Mouse (Mus musculus) liver, embryonic 14.5 days (tissue): ENCODE results near the gene Slc9a5. TPM values are rescaled to one million over a fixed set of nuclear protein-coding genes. Genes with fewer than 3 reads are reported as not detected.

ENCODE experiments used
- ATAC-seq: fragments of 200-750 bp; cut with Nextera tagmentation; 2 replicates; pipeline ENCODE4 v1.8.0; 2017; ENCODE audit warnings: moderate number of reproducible peaks, mild to moderate bottlenecking, moderate library complexity; ENCODE audit not compliant: insufficient read depth
- DNase-seq, 3 experiments: peaks; one replicate each; pipeline ENCODE4 v3.0.0-alpha.2; 2012 to 2013; ENCODE audit warnings: low read depth in 3 of 3, low spot score in 3 of 3
- H3K27ac ChIP-seq: fragments of 300-500 bp; sonication (generic); 2 replicates; pipeline ENCODE4 v1.5.1; 2014; ENCODE audit warnings: moderate library complexity, mild to moderate bottlenecking, control low read depth, inconsistent platforms
- H3K27me3 ChIP-seq: fragments of 300-500 bp; sonication (generic); 2 replicates; pipeline ENCODE4 v1.6.1; 2014; ENCODE audit warnings: mild to moderate bottlenecking, low read length, moderate library complexity; ENCODE audit not compliant: control insufficient read depth, insufficient read depth
- H3K36me3 ChIP-seq: fragments of 300-500 bp; sonication (generic); replicated peaks from 2 replicates; pipeline ENCODE4 v1.6.1; 2014; ENCODE audit warnings: low read depth; ENCODE audit not compliant: control insufficient read depth, insufficient read depth
- H3K4me1 ChIP-seq, 2 experiments: fragments of 200-500 bp in 1 of 2; fragments of 300-500 bp in 1 of 2; sonication (generic) in 1 of 2; replicated peaks; 2 replicates each; pipeline ENCODE4 v1.6.1; 2012 to 2014; ENCODE audit warnings: antibody characterized with exemption in 1 of 2, inconsistent platforms in 1 of 2, low read length in 1 of 2; ENCODE audit not compliant: control insufficient read depth in 2 of 2, insufficient read depth in 2 of 2
- H3K4me2 ChIP-seq: fragments of 300-500 bp; sonication (generic); 2 replicates; pipeline ENCODE4 v1.6.1; 2014; ENCODE audit warnings: low read depth, mild to moderate bottlenecking, control low read depth, moderate library complexity
- H3K4me3 ChIP-seq, 2 experiments: fragments of 200-500 bp in 1 of 2; fragments of 300-500 bp in 1 of 2; sonication (generic) in 1 of 2; 2 replicates each; pipeline ENCODE4 v1.5.1; 2012 to 2014; ENCODE audit warnings: low read depth in 2 of 2, low read length in 2 of 2, mild to moderate bottlenecking in 2 of 2, control low read depth in 1 of 2, inconsistent platforms in 1 of 2, moderate library complexity in 1 of 2; ENCODE audit not compliant: insufficient read depth in 1 of 2
- H3K9ac ChIP-seq: fragments of 300-500 bp; sonication (generic); replicated peaks from 2 replicates; pipeline ENCODE4 v1.6.1; 2014; ENCODE audit warnings: mild to moderate bottlenecking, control low read depth, moderate library complexity
- H3K9me3 ChIP-seq: fragments of 300-500 bp; sonication (generic); 2 replicates; pipeline ENCODE4 v1.6.1; 2016; ENCODE audit warnings: low read length, mixed read lengths; ENCODE audit not compliant: control insufficient read depth
- CTCF ChIP-seq: IDR thresholded peaks from 2 replicates; pipeline ENCODE4 v1.5.1; 2016; ENCODE audit warnings: antibody characterized with exemption, low read depth, control low read depth
- EP300 ChIP-seq: IDR thresholded peaks from 2 replicates; pipeline ENCODE4 v1.6.1; 2016; ENCODE audit warnings: antibody characterized with exemption, low read depth
- WGBS: fragments of 180-500 bp; shearing (Covaris S2); extraction: QIAGEN DNeasy Blood & Tissue Kit; methylation state at CpG from one replicate; pipeline ENCODE4 v1.1.7; 2014; ENCODE audit not compliant: insufficient replicate concordance; 5-methylcytosine and 5-hydroxymethylcytosine counted together
- polyA plus RNA-seq, 2 experiments: library from polyadenylated mRNA; depleted of rRNA in 1 of 2; stranded (reverse) in 1 of 2; unstranded in 1 of 2; fragments of >200 nt; fragmentation: Nextera tagmentation in 1 of 2; extraction: Ambion mirVana in 1 of 2; gene quantifications; 2 replicates each; pipeline versions ENCODE4 v1.2.1 to v1.2.3; 2012 to 2014

Gene Slc9a5
- polyA plus RNA-seq, 2 experiments: 0.08 to 0.87 TPM

DNA sequence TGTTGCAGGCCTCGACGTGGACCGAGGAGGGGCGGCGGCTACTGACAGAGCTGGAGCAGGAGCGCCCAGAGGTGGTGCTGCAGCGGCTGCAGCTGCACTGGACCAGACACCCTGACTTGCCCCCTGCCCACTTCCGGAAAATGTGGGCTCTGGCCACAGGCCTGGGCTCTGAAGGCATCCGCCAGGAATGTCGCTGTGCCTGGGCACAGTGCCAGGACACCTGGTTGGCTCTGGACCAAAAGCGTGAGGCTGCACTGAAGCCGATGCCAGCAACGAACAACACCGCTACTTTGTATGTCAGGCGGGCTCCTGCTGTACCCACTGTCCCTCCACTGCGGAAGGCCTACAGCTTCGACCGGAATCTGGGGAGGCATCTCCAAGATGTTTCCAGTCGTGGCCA is 30.0 kb downstream of the Slc9a5 start:
- ATAC-seq (no peak), DNase-seq (no peak)
- no peak overlapping the region for H3K4me2 ChIP-seq
- H3K4me3 ChIP-seq: no peak overlapping the region
- 65% methylated on average over 19 of the region's 19 CpGs for WGBS
- H3K9me3 ChIP-seq: no peaks in the 10 kb centered on the region
- no peaks in the 10 kb centered on the region for H3K4me1 ChIP-seq
- no peak overlapping the region for H3K27ac ChIP-seq
- TF ChIP-seq EP300 (no peak), CTCF (no peak)
- no peaks in the 10 kb centered on the region for H3K36me3 ChIP-seq
- H3K27me3 ChIP-seq: no peaks in the 10 kb centered on the region
- no peak overlapping the region for H3K9ac ChIP-seq

DNA sequence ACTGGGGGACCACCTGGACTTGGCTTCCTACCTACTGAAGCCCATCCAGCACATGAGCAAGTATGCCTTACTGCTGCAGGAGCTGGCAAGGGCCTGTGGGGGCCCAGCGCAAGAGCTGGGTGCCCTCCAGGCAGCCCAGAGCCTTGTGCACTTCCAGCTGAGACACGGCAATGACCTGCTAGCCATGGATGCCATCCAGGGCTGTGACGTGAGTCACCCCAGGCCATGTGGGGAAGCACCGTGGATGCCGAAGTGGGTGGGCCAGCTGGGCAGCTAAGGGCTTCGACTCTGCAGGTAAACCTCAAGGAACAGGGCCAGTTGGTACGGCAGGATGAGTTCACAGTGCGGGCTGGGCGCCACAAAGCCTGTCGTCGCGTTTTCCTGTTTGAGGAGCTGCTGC is 31.7 kb downstream of the Slc9a5 start:
- H3K4me3 ChIP-seq: no peak overlapping the region
- TF ChIP-seq CTCF: no peak
- no peak for TF ChIP-seq EP300
- H3K4me2 ChIP-seq: no peak overlapping the region
- no peaks in the 10 kb centered on the region for H3K4me1 ChIP-seq
- no peaks in the 10 kb centered on the region for H3K9me3 ChIP-seq
- ATAC-seq: no peak
- no peak overlapping the region for H3K9ac ChIP-seq
- no peak for DNase-seq
- WGBS: 75% methylated on average over 12 of the region's 12 CpGs
- no peaks in the 10 kb centered on the region for H3K27me3 ChIP-seq
- H3K27ac ChIP-seq: no peak overlapping the region
- no peaks in the 10 kb centered on the region for H3K36me3 ChIP-seq

DNA sequence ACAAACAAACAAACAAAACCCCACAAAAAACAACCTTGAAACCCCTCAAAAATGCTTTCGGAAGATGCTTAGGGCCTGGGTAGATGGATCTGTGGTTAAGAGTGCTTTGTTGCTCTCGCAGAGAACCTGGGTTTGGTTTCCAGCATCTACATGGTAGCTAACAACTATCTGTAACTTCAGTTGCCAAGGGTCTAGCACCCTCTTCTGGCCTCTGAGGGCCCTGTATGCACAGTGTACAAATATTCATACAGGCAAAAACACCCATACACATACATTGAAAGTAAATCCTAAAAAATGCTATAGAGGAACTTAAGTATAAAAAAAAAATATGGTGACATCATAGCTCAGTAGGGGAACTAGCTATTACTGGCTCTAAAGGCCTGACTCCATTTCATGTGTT is 35.4 kb downstream of the Slc9a5 start:
- 75% methylated on average over 2 of the region's 2 CpGs for WGBS
- TF ChIP-seq EP300 (no peak), CTCF (peak; percentile 29; the same call in 1 of the 2 replicates)
- Histone ChIP-seq H3K27ac (no peak overlapping the region), H3K9ac (no peak overlapping the region), H3K36me3 (no peaks in the 10 kb centered on the region), H3K4me3 (no peak overlapping the region), H3K27me3 (no peaks in the 10 kb centered on the region), H3K4me2 (no peak overlapping the region), H3K9me3 (no peaks in the 10 kb centered on the region), H3K4me1 (no peaks in the 10 kb centered on the region)
- DNase-seq (no peak), ATAC-seq (no peak)

DNA sequence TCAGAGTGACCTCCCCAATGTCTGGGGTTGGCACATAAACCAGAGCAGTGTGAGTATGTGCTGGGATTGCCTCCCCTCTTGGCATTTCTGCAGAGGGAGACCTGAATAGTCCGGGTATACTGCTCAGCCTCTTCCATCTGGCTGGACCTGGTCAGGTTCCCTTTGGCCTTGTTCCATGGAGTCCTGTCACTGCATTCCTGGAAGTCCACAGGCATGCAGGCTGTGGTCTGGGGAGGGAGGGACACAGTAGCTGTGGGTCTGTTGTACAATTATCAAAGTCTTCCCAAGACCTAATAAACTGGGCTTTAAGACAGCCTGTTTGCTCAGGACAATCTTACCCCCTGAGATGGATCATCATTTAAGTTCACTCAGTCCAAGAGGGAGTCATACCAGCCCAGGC is 38.5 kb downstream of the Slc9a5 start:
- DNase-seq (no peak), ATAC-seq (no peak)
- no peaks in the 10 kb centered on the region for H3K27me3 ChIP-seq
- no peaks in the 10 kb centered on the region for H3K9me3 ChIP-seq
- H3K36me3 ChIP-seq: no peaks in the 10 kb centered on the region
- no peak overlapping the region for H3K27ac ChIP-seq
- TF ChIP-seq EP300 (no peak), CTCF (no peak)
- no peak overlapping the region for H3K4me3 ChIP-seq
- H3K9ac ChIP-seq: no peak overlapping the region
- WGBS: 52% methylated on average over 1 of the region's 1 CpGs
- no peak overlapping the region for H3K4me2 ChIP-seq
- H3K4me1 ChIP-seq: no peaks in the 10 kb centered on the region

DNA sequence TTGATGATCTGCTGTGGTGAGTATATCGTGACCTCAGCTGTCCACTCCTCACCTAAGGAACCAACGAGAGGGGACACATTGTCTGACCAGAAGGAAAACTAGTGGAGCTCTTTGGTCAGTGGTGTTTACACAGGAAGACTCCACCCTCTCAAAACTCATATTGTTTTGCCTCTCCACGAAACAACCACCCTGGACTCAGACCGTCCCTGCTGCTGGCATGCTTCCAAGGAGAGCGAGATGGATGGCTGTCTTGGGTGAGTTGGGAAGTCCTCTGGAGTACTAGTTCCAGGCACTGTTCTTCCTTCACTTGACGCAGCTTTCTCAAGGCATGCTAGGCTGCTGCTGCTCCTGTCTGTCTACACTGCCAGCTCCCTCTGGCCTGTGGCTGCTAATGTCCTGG is 40.5 kb downstream of the Slc9a5 start:
- H3K9me3 ChIP-seq: no peaks in the 10 kb centered on the region
- no peaks in the 10 kb centered on the region for H3K4me1 ChIP-seq
- TF ChIP-seq CTCF: no peak
- TF ChIP-seq EP300: no peak
- H3K4me3 ChIP-seq: no peak overlapping the region
- no peak overlapping the region for H3K9ac ChIP-seq
- ATAC-seq: no peak
- no peaks in the 10 kb centered on the region for H3K27me3 ChIP-seq
- H3K27ac ChIP-seq: no peak overlapping the region
- DNase-seq: no peak
- 61% methylated on average over 6 of the region's 6 CpGs for WGBS
- H3K36me3 ChIP-seq: no peaks in the 10 kb centered on the region
- no peak overlapping the region for H3K4me2 ChIP-seq
